Mouse (Mus musculus): ENCODE results near the gene Capza2. TPM values are rescaled to one million over a fixed set of nuclear protein-coding genes. Genes with fewer than 3 reads are reported as not detected.

Capza2 gene
- polyA plus RNA-seq, 2 experiments: 32.1 to 91.6 TPM

GRCm38 (mm10) chr6:17631611-17632010 is 4.4 kb upstream of the Capza2 start:
- TF ChIP-seq EP300 (IDR thresholded peaks at IDR 0.05; ENCODE audit: low read depth) (no peak), CTCF (IDR thresholded peaks at IDR 0.05; ENCODE audit: low read depth) (no peak)
- Histone ChIP-seq H3K4me3 (ENCODE audit: insufficient read depth in 1 of 2, low read depth in 2 of 2, low read length in 2 of 2) (no peak overlapping the region), H3K36me3 (replicated peaks; ENCODE audit: control insufficient read depth, insufficient read depth, low read depth) (no peaks in the 10 kb centered on the region), H3K27me3 (ENCODE audit: control insufficient read depth, insufficient read depth, low read length) (no peaks in the 10 kb centered on the region), H3K9ac (replicated peaks) (no peak overlapping the region), H3K27ac (no peak overlapping the region), H3K9me3 (ENCODE audit: control insufficient read depth, low read length) (no peaks in the 10 kb centered on the region), H3K4me1 (replicated peaks; ENCODE audit: control insufficient read depth in 2 of 2, insufficient read depth in 2 of 2, low read length in 1 of 2) (peaks cover 0 to 17% of the 10 kb centered on the region in 2 experiments), H3K4me2 (ENCODE audit: low read depth) (no peak overlapping the region)
- 58% methylated on average over 5 of the region's 5 CpGs for WGBS (ENCODE audit: insufficient replicate concordance)
- DNase-seq (ENCODE audit: low read depth in 3 of 3, low spot score in 3 of 3) (no peak), ATAC-seq (ENCODE audit: insufficient read depth) (no peak)

GRCm38 (mm10) chr6:17633819-17634218 is 2.2 kb upstream of the Capza2 start:
- H3K36me3 ChIP-seq (replicated peaks; ENCODE audit: control insufficient read depth, insufficient read depth, low read depth): no peaks in the 10 kb centered on the region
- no peak overlapping the region for H3K4me2 ChIP-seq (ENCODE audit: low read depth)
- H3K4me3 ChIP-seq (ENCODE audit: insufficient read depth in 1 of 2, low read depth in 2 of 2, low read length in 2 of 2): no peak overlapping the region
- no peaks in the 10 kb centered on the region for H3K9me3 ChIP-seq (ENCODE audit: control insufficient read depth, low read length)
- ATAC-seq (ENCODE audit: insufficient read depth) (no peak), DNase-seq (ENCODE audit: low read depth in 3 of 3, low spot score in 3 of 3) (no peak)
- H3K27me3 ChIP-seq (ENCODE audit: control insufficient read depth, insufficient read depth, low read length): no peaks in the 10 kb centered on the region
- peaks cover 8 to 19% of the 10 kb centered on the region in 2 experiments for H3K4me1 ChIP-seq (replicated peaks; ENCODE audit: control insufficient read depth in 2 of 2, insufficient read depth in 2 of 2, low read length in 1 of 2)
- no peak overlapping the region for H3K9ac ChIP-seq (replicated peaks)
- no peak for TF ChIP-seq EP300 (IDR thresholded peaks at IDR 0.05; ENCODE audit: low read depth)
- TF ChIP-seq CTCF (IDR thresholded peaks at IDR 0.05; ENCODE audit: low read depth): no peak
- no peak overlapping the region for H3K27ac ChIP-seq
- WGBS (ENCODE audit: insufficient replicate concordance): 22% methylated on average over 3 of the region's 3 CpGs

- H3K27ac ChIP-seq: no peak overlapping the region
- TF ChIP-seq EP300 (IDR thresholded peaks at IDR 0.05; ENCODE audit: low read depth) (no peak), CTCF (IDR thresholded peaks at IDR 0.05; ENCODE audit: low read depth) (no peak)
These were observed 1.0 kb upstream of the Capza2 start for GRCm38 (mm10) chr6:17634992-17635391.

GRCm38 (mm10) chr6:17636764-17637170 is 733 bp downstream of the Capza2 start:
- TF ChIP-seq CTCF (IDR thresholded peaks at IDR 0.05; ENCODE audit: low read depth): no peak
- TF ChIP-seq EP300 (IDR thresholded peaks at IDR 0.05; ENCODE audit: low read depth): no peak
- H3K27ac ChIP-seq: peak overlapping the region; percentile 72
- DNase-seq (ENCODE audit: low read depth in 3 of 3, low spot score in 3 of 3) (peak; percentile 87 to 89 (median 87)), ATAC-seq (ENCODE audit: insufficient read depth) (peak; percentile 98)
- H3K9ac ChIP-seq (replicated peaks): peak overlapping the region; percentile 95
- WGBS (ENCODE audit: insufficient replicate concordance): 0% methylated on average over 35 of the region's 45 CpGs
- no peaks in the 10 kb centered on the region for H3K27me3 ChIP-seq (ENCODE audit: control insufficient read depth, insufficient read depth, low read length)
- H3K4me2 ChIP-seq (ENCODE audit: low read depth): peak overlapping the region; percentile 87
- H3K9me3 ChIP-seq (ENCODE audit: control insufficient read depth, low read length): no peaks in the 10 kb centered on the region
- peak overlapping the region; percentile 91 to 97 for H3K4me3 ChIP-seq (ENCODE audit: insufficient read depth in 1 of 2, low read depth in 2 of 2, low read length in 2 of 2)
- no peaks in the 10 kb centered on the region for H3K36me3 ChIP-seq (replicated peaks; ENCODE audit: control insufficient read depth, insufficient read depth, low read depth)
- H3K4me1 ChIP-seq (replicated peaks; ENCODE audit: control insufficient read depth in 2 of 2, insufficient read depth in 2 of 2, low read length in 1 of 2): peaks cover 8 to 19% of the 10 kb centered on the region in 2 experiments

More at GRCm38 (mm10) chr6:17634992-17635391, 1.0 kb upstream of the Capza2 start:
- no peak overlapping the region for H3K9ac ChIP-seq (replicated peaks)
- no peak for DNase-seq (ENCODE audit: low read depth in 3 of 3, low spot score in 3 of 3)
- no peak for ATAC-seq (ENCODE audit: insufficient read depth)
- 54% methylated on average over 3 of the region's 3 CpGs for WGBS (ENCODE audit: insufficient replicate concordance)
- no peaks in the 10 kb centered on the region for H3K36me3 ChIP-seq (replicated peaks; ENCODE audit: control insufficient read depth, insufficient read depth, low read depth)
- no peaks in the 10 kb centered on the region for H3K9me3 ChIP-seq (ENCODE audit: control insufficient read depth, low read length)
- no peaks in the 10 kb centered on the region for H3K27me3 ChIP-seq (ENCODE audit: control insufficient read depth, insufficient read depth, low read length)
- no peak overlapping the region for H3K4me2 ChIP-seq (ENCODE audit: low read depth)
- no peak overlapping the region for H3K4me3 ChIP-seq (ENCODE audit: insufficient read depth in 1 of 2, low read depth in 2 of 2, low read length in 2 of 2)
- peaks cover 8 to 20% of the 10 kb centered on the region in 2 experiments for H3K4me1 ChIP-seq (replicated peaks; ENCODE audit: control insufficient read depth in 2 of 2, insufficient read depth in 2 of 2, low read length in 1 of 2)

GRCm38 (mm10) chr6:17637205-17638203 is 1.5 kb downstream of the Capza2 start:
- Histone ChIP-seq H3K36me3 (replicated peaks; ENCODE audit: control insufficient read depth, insufficient read depth, low read depth) (no peaks in the 10 kb centered on the region), H3K4me1 (replicated peaks; ENCODE audit: control insufficient read depth in 2 of 2, insufficient read depth in 2 of 2, low read length in 1 of 2) (peaks cover 8 to 22% of the 10 kb centered on the region in 2 experiments), H3K4me3 (ENCODE audit: insufficient read depth in 1 of 2, low read depth in 2 of 2, low read length in 2 of 2) (peak overlapping the region; percentile 91 to 97), H3K9me3 (ENCODE audit: control insufficient read depth, low read length) (no peaks in the 10 kb centered on the region), H3K9ac (replicated peaks) (peak overlapping the region; percentile 95), H3K4me2 (ENCODE audit: low read depth) (peak overlapping the region; percentile 87), H3K27me3 (ENCODE audit: control insufficient read depth, insufficient read depth, low read length) (no peaks in the 10 kb centered on the region), H3K27ac (peak overlapping the region; percentile 72)
- peak in 2 of 3 experiments; percentile 30 to 49 for DNase-seq (ENCODE audit: low read depth in 3 of 3, low spot score in 3 of 3)
- TF ChIP-seq CTCF (IDR thresholded peaks at IDR 0.05; ENCODE audit: low read depth) (no peak), EP300 (IDR thresholded peaks at IDR 0.05; ENCODE audit: low read depth) (no peak)
- under 1% methylated on average over 52 of the region's 62 CpGs for WGBS (ENCODE audit: insufficient replicate concordance)
- peak; percentile 80 for ATAC-seq (ENCODE audit: insufficient read depth)
